Mouse (Mus musculus) lung, embryonic 15.5 days (tissue): ENCODE results near the gene Dsel. TPM values are rescaled to one million over a fixed set of nuclear protein-coding genes. Genes with fewer than 3 reads are reported as not detected.

ENCODE experiments used
- ATAC-seq: fragments of 200-750 bp; cut with Nextera tagmentation; 2 replicates; pipeline ENCODE4 v1.8.0; 2017; ENCODE audit warnings: moderate number of reproducible peaks, borderline replicate concordance; ENCODE audit not compliant: low FRiP score, low TSS enrichment; ENCODE audit errors: extremely low read depth
- H3K27ac ChIP-seq: fragments of 300-500 bp; sonication (generic); 2 replicates; pipeline ENCODE4 v1.5.1; 2015; ENCODE audit warnings: moderate library complexity, mild to moderate bottlenecking, inconsistent platforms
- H3K27me3 ChIP-seq: fragments of 300-500 bp; sonication (generic); 2 replicates; pipeline ENCODE4 v1.6.1; 2015; ENCODE audit warnings: inconsistent platforms
- H3K36me3 ChIP-seq: fragments of 300-500 bp; sonication (generic); 2 replicates; pipeline ENCODE4 v1.6.1; 2015; ENCODE audit warnings: inconsistent platforms
- H3K4me1 ChIP-seq: fragments of 300-500 bp; sonication (generic); 2 replicates; pipeline ENCODE4 v1.6.1; 2015; ENCODE audit warnings: inconsistent platforms
- H3K4me2 ChIP-seq: fragments of 300-500 bp; sonication (generic); 2 replicates; pipeline ENCODE4 v1.6.1; 2015; ENCODE audit warnings: inconsistent platforms, mild to moderate bottlenecking, moderate library complexity
- H3K4me3 ChIP-seq: fragments of 300-500 bp; sonication (generic); 2 replicates; pipeline ENCODE4 v1.5.1; 2015; ENCODE audit warnings: mild to moderate bottlenecking, inconsistent platforms
- H3K9ac ChIP-seq: fragments of 300-500 bp; sonication (generic); 2 replicates; pipeline ENCODE4 v1.6.1; 2015; ENCODE audit warnings: inconsistent platforms
- H3K9me3 ChIP-seq: fragments of 300-500 bp; sonication (generic); 2 replicates; pipeline ENCODE4 v1.6.1; 2016; ENCODE audit warnings: inconsistent platforms
- WGBS: fragments of 180-500 bp; shearing (Covaris S2); methylation state at CpG from one replicate; pipeline ENCODE4 v1.1.7; 2015; 5-methylcytosine and 5-hydroxymethylcytosine counted together
- polyA plus RNA-seq: library from polyadenylated mRNA; unstranded; fragments of >200 nt; fragmentation: Nextera tagmentation; extraction: Ambion mirVana; gene quantifications from 2 replicates; pipeline ENCODE4 v1.2.1, GENCODE M21; 2015

The Dsel gene
- polyA plus RNA-seq, result 11.5 and 11.8 TPM in 2 replicates

GRCm38 (mm10) chr1:111864779-111865165, at the start of gene Dsel:
Gene Dsel, minus strand, starts transcription at chr1:111864918.
- ATAC-seq, result peak; percentile 98
- H3K9me3 ChIP-seq, result no peaks in the 10 kb centered on the region
- peak within 1 kb of the TSS; percentile 97 for H3K27ac ChIP-seq
- H3K4me2 ChIP-seq, result peak within 1 kb of the TSS; percentile 79
- no peaks in the 10 kb centered on the region for H3K36me3 ChIP-seq
- under 1% methylated on average over 33 of the region's 33 CpGs for WGBS
- no peaks in the 10 kb centered on the region for H3K27me3 ChIP-seq
- H3K4me3 ChIP-seq, result peak within 1 kb of the TSS; percentile 79
- peak within 1 kb of the TSS; percentile 63 for H3K9ac ChIP-seq
- H3K4me1 ChIP-seq, result peaks cover 9% of the 10 kb centered on the region

GRCm38 (mm10) chr1:111911424-111911823, 46.7 kb upstream of the Dsel start:
- 75% methylated on average over 1 of the region's 1 CpGs for WGBS

GRCm38 (mm10) chr1:111883336-111883735, 18.6 kb upstream of the Dsel start:
- no peak for ATAC-seq
- 82% methylated on average over 3 of the region's 3 CpGs for WGBS
- Histone ChIP-seq H3K4me2 (no peak overlapping the region), H3K9ac (no peak overlapping the region), H3K27ac (no peak overlapping the region), H3K9me3 (no peaks in the 10 kb centered on the region), H3K4me3 (no peak overlapping the region), H3K36me3 (no peaks in the 10 kb centered on the region), H3K4me1 (no peaks in the 10 kb centered on the region), H3K27me3 (no peaks in the 10 kb centered on the region)

More at GRCm38 (mm10) chr1:111911424-111911823, 46.7 kb upstream of the Dsel start:
- Histone ChIP-seq H3K27me3 (no peaks in the 10 kb centered on the region), H3K27ac (no peak overlapping the region), H3K9me3 (no peaks in the 10 kb centered on the region), H3K36me3 (no peaks in the 10 kb centered on the region), H3K4me3 (no peak overlapping the region), H3K4me1 (no peaks in the 10 kb centered on the region), H3K9ac (no peak overlapping the region), H3K4me2 (no peak overlapping the region)
- no peak for ATAC-seq

- H3K4me1 ChIP-seq, result no peaks in the 10 kb centered on the region
- no peak overlapping the region for H3K4me2 ChIP-seq
- H3K9ac ChIP-seq, result no peak overlapping the region
- H3K27me3 ChIP-seq, result no peaks in the 10 kb centered on the region
- H3K4me3 ChIP-seq, result no peak overlapping the region
- H3K36me3 ChIP-seq, result no peaks in the 10 kb centered on the region
- H3K9me3 ChIP-seq, result no peaks in the 10 kb centered on the region
- H3K27ac ChIP-seq, result no peak overlapping the region
- no peak for ATAC-seq
These were observed 11.1 kb upstream of the Dsel start for GRCm38 (mm10) chr1:111875784-111876183.

- ATAC-seq, result no peak
- H3K9ac ChIP-seq, result no peak overlapping the region
- no peaks in the 10 kb centered on the region for H3K27me3 ChIP-seq
- no peak overlapping the region for H3K4me2 ChIP-seq
- no peak overlapping the region for H3K27ac ChIP-seq
- no peaks in the 10 kb centered on the region for H3K9me3 ChIP-seq
- H3K36me3 ChIP-seq, result no peaks in the 10 kb centered on the region
- H3K4me3 ChIP-seq, result no peak overlapping the region
- no peaks in the 10 kb centered on the region for H3K4me1 ChIP-seq
These were observed 8.5 kb upstream of the Dsel start for GRCm38 (mm10) chr1:111873196-111873595.

- no peaks in the 10 kb centered on the region for H3K9me3 ChIP-seq
- ATAC-seq, result no peak
- no peak overlapping the region for H3K9ac ChIP-seq
- H3K4me1 ChIP-seq, result peaks cover 9% of the 10 kb centered on the region
- WGBS, result 49% methylated on average over 2 of the region's 2 CpGs
- peak overlapping the region; percentile 79 for H3K4me3 ChIP-seq
- H3K36me3 ChIP-seq, result no peaks in the 10 kb centered on the region
- peak overlapping the region; percentile 97; the same call in 1 of the 2 replicates for H3K27ac ChIP-seq
- H3K27me3 ChIP-seq, result no peaks in the 10 kb centered on the region
- peak overlapping the region; percentile 79 for H3K4me2 ChIP-seq
These were observed 749 bp upstream of the Dsel start for GRCm38 (mm10) chr1:111865467-111865866.

GRCm38 (mm10) chr1:111864063-111864778, 497 bp downstream of the Dsel start:
- Histone ChIP-seq H3K4me2 (peak overlapping the region; percentile 79), H3K27ac (peak overlapping the region; percentile 97), H3K9ac (peak overlapping the region; percentile 63), H3K4me3 (peak overlapping the region; percentile 79), H3K36me3 (no peaks in the 10 kb centered on the region), H3K9me3 (no peaks in the 10 kb centered on the region), H3K4me1 (peaks cover 9% of the 10 kb centered on the region), H3K27me3 (no peaks in the 10 kb centered on the region)
- WGBS, result 0% methylated on average over 39 of the region's 41 CpGs
- peak; percentile 77 for ATAC-seq

GRCm38 (mm10) chr1:111857852-111858251, 6.9 kb downstream of the Dsel start:
- WGBS, result 68% methylated on average over 1 of the region's 1 CpGs
- no peaks in the 10 kb centered on the region for H3K36me3 ChIP-seq
- ATAC-seq, result no peak
- H3K4me3 ChIP-seq, result no peak overlapping the region
- no peak overlapping the region for H3K4me2 ChIP-seq
- no peak overlapping the region for H3K27ac ChIP-seq
- H3K9ac ChIP-seq, result no peak overlapping the region
- no peaks in the 10 kb centered on the region for H3K4me1 ChIP-seq
- H3K9me3 ChIP-seq, result no peaks in the 10 kb centered on the region
- no peaks in the 10 kb centered on the region for H3K27me3 ChIP-seq

- ATAC-seq, result no peak
- WGBS, result 85% methylated on average over 8 of the region's 8 CpGs
These were observed 12.3 kb downstream of the Dsel start for GRCm38 (mm10) chr1:111852439-111852838.

GRCm38 (mm10) chr1:111833583-111834225, 31.0 kb downstream of the Dsel start:
- Histone ChIP-seq H3K9me3 (no peaks in the 10 kb centered on the region), H3K27ac (no peak overlapping the region), H3K4me3 (no peak overlapping the region), H3K27me3 (no peaks in the 10 kb centered on the region), H3K4me1 (no peaks in the 10 kb centered on the region), H3K9ac (no peak overlapping the region), H3K36me3 (no peaks in the 10 kb centered on the region), H3K4me2 (no peak overlapping the region)
- WGBS, result 58% methylated on average over 2 of the region's 2 CpGs
- ATAC-seq, result no peak

More at GRCm38 (mm10) chr1:111852439-111852838, 12.3 kb downstream of the Dsel start:
- Histone ChIP-seq H3K4me1 (no peaks in the 10 kb centered on the region), H3K4me3 (no peak overlapping the region), H3K9ac (no peak overlapping the region), H3K36me3 (no peaks in the 10 kb centered on the region), H3K27ac (no peak overlapping the region), H3K9me3 (no peaks in the 10 kb centered on the region), H3K4me2 (no peak overlapping the region), H3K27me3 (no peaks in the 10 kb centered on the region)
